Mouse (Mus musculus): ENCODE results near the gene Ptprn2.

GRCm38 (mm10) chr12:116763961-116764360, 278.4 kb downstream of the Ptprn2 start:
- TF ChIP-seq POLR2A (IDR thresholded peaks at IDR 0.05; ENCODE audit: borderline replicate concordance, insufficient read depth, low read length), result no peak
- TF ChIP-seq CTCF (IDR thresholded peaks at IDR 0.05; ENCODE audit: borderline replicate concordance, insufficient read depth, low read depth, low read length), result no peak
